Mouse (Mus musculus) forebrain, embryonic 14.5 days (tissue): ENCODE results near the gene Ginm1. TPM values are rescaled to one million over a fixed set of nuclear protein-coding genes. Genes with fewer than 3 reads are reported as not detected.

Experiments
- ATAC-seq: fragments of 200-750 bp; cut with Nextera tagmentation; 2 replicates; pipeline ENCODE4 v1.8.0; 2017; ENCODE audit warnings: mild to moderate bottlenecking, moderate library complexity
- DNase-seq: peaks from one replicate; pipeline ENCODE4 v3.0.0-alpha.2; 2015; ENCODE audit warnings: low spot score
- H3K27ac ChIP-seq: fragments of 300-500 bp; sonication (generic); 2 replicates; pipeline ENCODE4 v1.5.1; 2014; ENCODE audit warnings: low read depth, mild to moderate bottlenecking, control low read depth, low read length, moderate library complexity
- H3K27me3 ChIP-seq: fragments of 300-500 bp; sonication (generic); replicated peaks from 2 replicates; pipeline ENCODE4 v1.6.1; 2014; ENCODE audit warnings: low read length, control low read depth, mixed read lengths; ENCODE audit not compliant: control insufficient read depth, insufficient read depth
- H3K36me3 ChIP-seq: fragments of 300-500 bp; sonication (generic); 2 replicates; pipeline ENCODE4 v1.6.1; 2014; ENCODE audit warnings: low read length, control low read depth; ENCODE audit not compliant: control insufficient read depth, insufficient read depth
- H3K4me1 ChIP-seq: fragments of 300-500 bp; sonication (generic); 2 replicates; pipeline ENCODE4 v1.6.1; 2014; ENCODE audit warnings: antibody characterized with exemption, low read length, control low read depth; ENCODE audit not compliant: control insufficient read depth, insufficient read depth
- H3K4me2 ChIP-seq: fragments of 300-500 bp; sonication (generic); 2 replicates; pipeline ENCODE4 v1.6.1; 2014; ENCODE audit warnings: mild to moderate bottlenecking, control low read depth, low read length
- H3K4me3 ChIP-seq: fragments of 300-500 bp; sonication (generic); 2 replicates; pipeline ENCODE4 v1.5.1; 2014; ENCODE audit warnings: low read depth, low read length, control low read depth
- H3K9ac ChIP-seq: fragments of 300-500 bp; sonication (generic); 2 replicates; pipeline ENCODE4 v1.6.1; 2014; ENCODE audit warnings: mild to moderate bottlenecking, low read length, control low read depth, moderate library complexity
- H3K9me3 ChIP-seq: fragments of 300-500 bp; sonication (generic); replicated peaks from 2 replicates; pipeline ENCODE4 v1.6.1; 2016; ENCODE audit warnings: low read length, control low read depth, mixed read lengths; ENCODE audit not compliant: control insufficient read depth
- WGBS: fragments of 180-500 bp; shearing (Covaris S2); extraction: QIAGEN DNeasy Blood & Tissue Kit; methylation state at CpG from one replicate; pipeline ENCODE4 v1.1.7; 2014; 5-methylcytosine and 5-hydroxymethylcytosine counted together
- polyA plus RNA-seq: library from polyadenylated mRNA; unstranded; fragments of >200 nt; fragmentation: Nextera tagmentation; extraction: Ambion mirVana; gene quantifications from 2 replicates; pipeline ENCODE4 v1.2.1, GENCODE M21; 2014

Ginm1 gene
- polyA plus RNA-seq = 47.5 and 54.2 TPM in 2 replicates

GRCm38 (mm10) chr10:7792751-7793385, at the start of gene Ginm1, which contains the start of gene Ppil4:
Ginm1 (minus strand) TSS chr10:7792824.
Ppil4 (plus strand) TSS chr10:7792891.
- peaks cover 10% of the 10 kb centered on the region for H3K4me1 ChIP-seq
- WGBS = under 1% methylated on average over 52 of the region's 52 CpGs
- peak within 1 kb of the TSS; percentile 91 for H3K9ac ChIP-seq
- peak; percentile 96 for DNase-seq
- H3K27me3 ChIP-seq = no peaks in the 10 kb centered on the region
- no peaks in the 10 kb centered on the region for H3K9me3 ChIP-seq
- no peak within 1 kb of the TSS for H3K27ac ChIP-seq
- H3K4me2 ChIP-seq = peak within 1 kb of the TSS; percentile 91
- H3K36me3 ChIP-seq = peaks cover 34% of the 10 kb centered on the region
- ATAC-seq = peak; percentile 96
- H3K4me3 ChIP-seq = peak within 1 kb of the TSS; percentile 91

- no peaks in the 10 kb centered on the region for H3K36me3 ChIP-seq
- no peaks in the 10 kb centered on the region for H3K4me1 ChIP-seq
- no peak overlapping the region for H3K4me3 ChIP-seq
- H3K27me3 ChIP-seq = no peaks in the 10 kb centered on the region
- no peak overlapping the region for H3K4me2 ChIP-seq
- H3K9me3 ChIP-seq = no peaks in the 10 kb centered on the region
- ATAC-seq (no peak), DNase-seq (no peak)
- H3K27ac ChIP-seq = no peak overlapping the region
- WGBS = 81% methylated on average over 14 of the region's 14 CpGs
- no peak overlapping the region for H3K9ac ChIP-seq
Measured at GRCm38 (mm10) chr10:7841571-7842080, 49.0 kb upstream of the Ginm1 start.

GRCm38 (mm10) chr10:7840785-7841184, 48.2 kb upstream of the Ginm1 start:
- no peaks in the 10 kb centered on the region for H3K4me1 ChIP-seq
- H3K4me2 ChIP-seq = no peak overlapping the region
- H3K4me3 ChIP-seq = no peak overlapping the region
- ATAC-seq = no peak
- H3K27me3 ChIP-seq = no peaks in the 10 kb centered on the region
- 46% methylated on average over 3 of the region's 3 CpGs for WGBS
- no peaks in the 10 kb centered on the region for H3K36me3 ChIP-seq
- DNase-seq = no peak
- no peaks in the 10 kb centered on the region for H3K9me3 ChIP-seq
- H3K9ac ChIP-seq = no peak overlapping the region
- no peak overlapping the region for H3K27ac ChIP-seq

GRCm38 (mm10) chr10:7840353-7840733, 47.7 kb upstream of the Ginm1 start:
- H3K27me3 ChIP-seq = no peaks in the 10 kb centered on the region
- DNase-seq (no peak), ATAC-seq (no peak)
- H3K9ac ChIP-seq = no peak overlapping the region
- WGBS = 82% methylated on average over 2 of the region's 2 CpGs
- H3K36me3 ChIP-seq = no peaks in the 10 kb centered on the region
- H3K9me3 ChIP-seq = no peaks in the 10 kb centered on the region
- no peak overlapping the region for H3K27ac ChIP-seq
- H3K4me2 ChIP-seq = no peak overlapping the region
- H3K4me1 ChIP-seq = no peaks in the 10 kb centered on the region
- no peak overlapping the region for H3K4me3 ChIP-seq

- no peaks in the 10 kb centered on the region for H3K9me3 ChIP-seq
- WGBS = 82% methylated on average over 22 of the region's 22 CpGs
- no peak overlapping the region for H3K4me2 ChIP-seq
- no peaks in the 10 kb centered on the region for H3K27me3 ChIP-seq
- no peaks in the 10 kb centered on the region for H3K4me1 ChIP-seq
- no peak overlapping the region for H3K9ac ChIP-seq
- H3K4me3 ChIP-seq = no peak overlapping the region
- no peak overlapping the region for H3K27ac ChIP-seq
- DNase-seq (no peak), ATAC-seq (peak; percentile 4; the same call in 1 of the 2 replicates)
- H3K36me3 ChIP-seq = no peaks in the 10 kb centered on the region
Measured at GRCm38 (mm10) chr10:7839551-7840352, 47.1 kb upstream of the Ginm1 start.

GRCm38 (mm10) chr10:7838874-7839421, 46.3 kb upstream of the Ginm1 start:
- H3K9ac ChIP-seq = no peak overlapping the region
- no peaks in the 10 kb centered on the region for H3K36me3 ChIP-seq
- ATAC-seq = no peak
- no peak overlapping the region for H3K4me2 ChIP-seq
- 85% methylated on average over 5 of the region's 5 CpGs for WGBS
- no peak for DNase-seq
- no peaks in the 10 kb centered on the region for H3K4me1 ChIP-seq
- no peaks in the 10 kb centered on the region for H3K27me3 ChIP-seq
- H3K4me3 ChIP-seq = no peak overlapping the region
- H3K9me3 ChIP-seq = no peaks in the 10 kb centered on the region
- no peak overlapping the region for H3K27ac ChIP-seq

GRCm38 (mm10) chr10:7838036-7838435, 45.4 kb upstream of the Ginm1 start:
- H3K36me3 ChIP-seq = no peaks in the 10 kb centered on the region
- H3K4me2 ChIP-seq = no peak overlapping the region
- H3K9me3 ChIP-seq = no peaks in the 10 kb centered on the region
- H3K9ac ChIP-seq = no peak overlapping the region
- no peaks in the 10 kb centered on the region for H3K27me3 ChIP-seq
- no peak overlapping the region for H3K27ac ChIP-seq
- H3K4me1 ChIP-seq = no peaks in the 10 kb centered on the region
- WGBS = 95% methylated on average over 8 of the region's 8 CpGs
- DNase-seq (no peak), ATAC-seq (no peak)
- no peak overlapping the region for H3K4me3 ChIP-seq

GRCm38 (mm10) chr10:7837446-7837845, 44.8 kb upstream of the Ginm1 start:
- no peak for DNase-seq
- Histone ChIP-seq H3K4me2 (no peak overlapping the region), H3K36me3 (no peaks in the 10 kb centered on the region), H3K9ac (no peak overlapping the region), H3K4me1 (no peaks in the 10 kb centered on the region), H3K9me3 (no peaks in the 10 kb centered on the region), H3K27ac (no peak overlapping the region), H3K27me3 (no peaks in the 10 kb centered on the region), H3K4me3 (no peak overlapping the region)
- no peak for ATAC-seq
- 88% methylated on average over 8 of the region's 8 CpGs for WGBS
